Mouse (Mus musculus) gastrocnemius, postnatal 25 days (tissue): Measurements from ENCODE around the gene Catsper3. TPM values are rescaled to one million over a fixed set of nuclear protein-coding genes. Genes with fewer than 3 reads are reported as not detected.
A peak's percentile ranks its signal among the peaks of the same experiment; 100 is the strongest.

Experiments
- DNase-seq: peaks from one replicate; pipeline ENCODE4 v3.0.0; 2022
- total RNA-seq, 2 experiments: library from RNA; stranded (reverse); gene quantifications; 1 replicate in 1 of 2; 2 replicates in 1 of 2; pipeline ENCODE4 v1.2.3; 2021

Catsper3 gene
- total RNA-seq, 2 experiments from 2014 or later: not detected

- DNase-seq: no peak
Measured at GRCm38 (mm10) chr13:55826796-55827678, 42.7 kb downstream of the Catsper3 start.

GRCm38 (mm10) chr13:55827679-55828140, 43.3 kb downstream of the Catsper3 start:
- DNase-seq: no peak

GRCm38 (mm10) chr13:55828141-55829017, 44.0 kb downstream of the Catsper3 start:
- DNase-seq: no peak

GRCm38 (mm10) chr13:55829018-55829655, 44.8 kb downstream of the Catsper3 start:
- DNase-seq: no peak

- no peak for DNase-seq
Measured at GRCm38 (mm10) chr13:55830081-55830832, 45.9 kb downstream of the Catsper3 start.

GRCm38 (mm10) chr13:55830833-55831721, 46.7 kb downstream of the Catsper3 start:
- no peak for DNase-seq

GRCm38 (mm10) chr13:55831722-55832160, 47.4 kb downstream of the Catsper3 start:
- no peak for DNase-seq

- DNase-seq: no peak
Measured at GRCm38 (mm10) chr13:55832602-55833001, 48.2 kb downstream of the Catsper3 start.

GRCm38 (mm10) chr13:55833921-55834320, 49.6 kb downstream of the Catsper3 start:
- DNase-seq: no peak

GRCm38 (mm10) chr13:55834667-55835066, 50.3 kb downstream of the Catsper3 start:
- no peak for DNase-seq

- no peak for DNase-seq
Measured at GRCm38 (mm10) chr13:55835548-55836097, 51.3 kb downstream of the Catsper3 start.

- DNase-seq: no peak
Measured at GRCm38 (mm10) chr13:55836142-55836625, 51.8 kb downstream of the Catsper3 start, which contains the start of gene Pitx1. Gene Pitx1, minus strand, starts transcription at chr13:55836192.

GRCm38 (mm10) chr13:55836786-55837780, 52.7 kb downstream of the Catsper3 start:
- DNase-seq: no peak

- DNase-seq: no peak
Measured at GRCm38 (mm10) chr13:55840223-55840622, 55.9 kb downstream of the Catsper3 start.

- DNase-seq: no peak
Measured at GRCm38 (mm10) chr13:55843700-55844099, 59.3 kb downstream of the Catsper3 start.

- no peak for DNase-seq
Measured at GRCm38 (mm10) chr13:55847805-55848204, 63.4 kb downstream of the Catsper3 start.

GRCm38 (mm10) chr13:55848604-55849190, 64.3 kb downstream of the Catsper3 start:
- no peak for DNase-seq

GRCm38 (mm10) chr13:55850726-55851125, 66.4 kb downstream of the Catsper3 start:
- DNase-seq: peak; percentile 76
